Mouse (Mus musculus) skeletal muscle tissue, adult 2 months (tissue): ENCODE measurements at regions not wholly inside any gene's neighbourhood (a gene's known extent, or its start where the extent isn't known, plus 50 kb on each side); places are given as distances from the start of the nearest gene placed in this dataset.

Experiments
- DNase-seq: peaks from one replicate; pipeline ENCODE4 v3.0.0-alpha.2; 2012; ENCODE audit warnings: low read depth, low spot score

- no peak for DNase-seq
These were observed 213.5 kb downstream of the Cdh26 start for GRCm38 (mm10) chr2:178643841-178644240.

DNA sequence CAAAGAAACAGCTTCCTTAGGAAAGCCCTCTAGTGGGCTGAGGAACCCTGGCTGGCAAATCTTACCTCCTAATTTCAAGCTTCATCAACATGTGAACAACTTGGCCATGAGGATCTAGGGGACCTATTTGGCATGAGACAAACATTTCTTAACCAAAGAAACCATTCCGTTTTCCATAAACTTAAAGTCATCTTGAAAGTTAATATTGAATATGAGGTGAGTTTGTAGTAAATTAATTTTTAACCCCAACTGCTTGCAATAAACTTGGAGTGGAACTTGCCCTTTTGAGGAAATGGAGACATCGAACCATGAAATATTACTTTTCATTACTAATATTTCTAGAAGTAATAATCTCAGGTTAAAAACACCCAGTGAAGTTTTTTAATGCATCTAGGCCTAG is 229.7 kb downstream of the Cdh26 start:
- no peak for DNase-seq

GRCm38 (mm10) chr2:178662396-178662795 is 232.1 kb downstream of the Cdh26 start:
- no peak for DNase-seq

GRCm38 (mm10) chr2:178664977-178665376 is 234.6 kb downstream of the Cdh26 start:
- DNase-seq = peak; percentile 37

DNA sequence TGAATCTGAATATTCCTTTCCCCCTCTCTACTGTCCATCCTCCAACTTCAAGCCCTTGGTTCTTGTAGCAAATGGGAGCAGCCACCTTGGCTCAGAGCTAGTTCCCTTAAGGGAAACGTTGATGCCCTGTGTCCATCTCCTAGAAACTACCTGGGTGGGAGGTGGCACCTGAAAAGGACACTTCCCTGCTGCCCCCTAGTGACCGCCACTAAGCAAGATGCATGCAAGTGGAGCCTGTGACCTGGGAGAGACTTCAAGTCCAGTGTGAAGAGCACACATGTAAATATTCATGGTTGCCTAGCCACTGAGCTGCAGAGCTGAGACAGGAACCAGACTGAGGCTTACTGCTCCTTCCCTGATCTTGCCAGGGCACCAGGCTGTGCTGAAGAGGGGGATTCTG is 238.1 kb downstream of the Cdh26 start:
- no peak for DNase-seq

GRCm38 (mm10) chr2:178670952-178671351 is 240.6 kb downstream of the Cdh26 start:
- DNase-seq = no peak

DNA sequence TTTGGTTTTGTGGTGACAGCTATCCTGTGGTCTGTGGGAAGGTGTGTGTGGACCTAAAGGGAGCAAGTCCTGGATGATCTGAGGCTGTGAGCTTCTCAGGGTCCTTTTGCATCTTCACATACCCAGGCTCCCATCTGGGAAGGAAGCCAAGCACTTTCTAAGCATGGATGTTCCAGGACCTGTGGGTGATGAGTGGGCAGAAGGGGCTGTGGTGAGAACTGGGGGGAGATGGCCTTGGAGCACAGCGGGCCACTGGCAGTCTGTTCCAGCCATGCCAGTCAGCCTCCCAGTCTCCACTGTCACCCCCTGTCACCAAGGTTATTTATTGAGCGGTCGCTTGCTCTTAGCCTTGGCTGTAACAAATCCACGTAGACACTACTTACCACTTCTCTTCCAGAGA is 243.3 kb downstream of the Cdh26 start:
- no peak for DNase-seq

DNA sequence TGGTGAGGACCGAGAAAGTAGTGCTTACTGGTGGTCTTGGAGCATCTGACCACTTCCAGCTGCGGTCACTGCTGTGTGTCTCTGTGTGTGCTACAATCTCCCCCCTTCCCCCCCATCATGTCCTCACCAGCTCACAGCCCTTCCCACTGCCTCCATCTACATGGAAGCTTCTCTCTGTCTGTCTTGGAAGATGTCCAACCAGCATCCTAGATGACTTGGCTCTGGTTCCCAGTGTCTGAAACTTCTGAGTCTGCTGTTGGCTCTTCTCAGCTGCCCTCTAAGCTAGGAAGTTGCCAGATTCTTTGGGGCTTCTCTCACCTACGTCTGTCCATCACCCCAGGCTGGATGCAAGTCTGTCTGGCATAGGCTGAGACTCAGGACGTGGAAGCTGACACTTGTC is 244.3 kb downstream of the Cdh26 start:
- no peak for DNase-seq

- no peak for DNase-seq
These were observed 246.6 kb downstream of the Cdh26 start for GRCm38 (mm10) chr2:178676970-178677369.

DNA sequence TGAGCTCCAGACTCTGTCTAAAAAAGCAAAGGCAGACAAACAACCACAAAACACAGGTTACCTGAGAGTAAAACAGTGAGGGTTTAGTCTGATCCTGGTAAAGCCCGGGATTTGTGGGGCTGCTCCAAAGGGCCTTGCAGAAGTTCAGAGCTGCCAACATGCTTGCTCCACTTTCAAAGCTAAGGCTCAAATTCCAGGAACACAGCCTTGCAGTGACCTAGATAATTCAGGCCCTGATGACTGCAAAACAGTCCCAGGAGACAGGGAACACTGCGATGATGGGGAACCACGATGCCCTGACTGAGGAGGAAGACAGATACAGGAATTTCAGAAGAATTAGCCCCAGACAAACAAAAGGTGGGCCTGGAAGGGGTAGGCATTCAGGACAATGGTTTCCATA is 250.0 kb downstream of the Cdh26 start:
- peak; percentile 36 for DNase-seq

- DNase-seq = no peak
These were observed 254.0 kb downstream of the Cdh26 start for GRCm38 (mm10) chr2:178684026-178684958.

DNA sequence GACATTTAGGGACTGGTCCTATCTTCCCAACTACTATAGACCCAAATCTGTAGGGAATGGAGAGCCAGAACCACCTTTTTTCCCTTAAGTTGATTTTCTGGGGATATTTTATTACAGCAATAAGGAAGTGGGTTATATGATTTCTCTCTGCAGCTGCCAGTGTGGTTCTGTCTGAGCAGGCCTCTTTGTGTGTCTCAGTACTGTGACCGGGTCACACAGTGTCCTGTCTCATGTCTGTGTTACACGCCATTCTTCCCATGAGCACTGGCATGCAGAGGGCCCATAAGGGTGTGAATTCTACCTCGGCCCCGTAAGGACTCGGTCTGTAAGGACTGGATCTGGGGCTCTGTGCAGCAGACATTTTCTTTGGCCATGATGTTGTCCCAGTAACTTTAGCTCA is 254.9 kb downstream of the Cdh26 start:
- DNase-seq = no peak

DNA sequence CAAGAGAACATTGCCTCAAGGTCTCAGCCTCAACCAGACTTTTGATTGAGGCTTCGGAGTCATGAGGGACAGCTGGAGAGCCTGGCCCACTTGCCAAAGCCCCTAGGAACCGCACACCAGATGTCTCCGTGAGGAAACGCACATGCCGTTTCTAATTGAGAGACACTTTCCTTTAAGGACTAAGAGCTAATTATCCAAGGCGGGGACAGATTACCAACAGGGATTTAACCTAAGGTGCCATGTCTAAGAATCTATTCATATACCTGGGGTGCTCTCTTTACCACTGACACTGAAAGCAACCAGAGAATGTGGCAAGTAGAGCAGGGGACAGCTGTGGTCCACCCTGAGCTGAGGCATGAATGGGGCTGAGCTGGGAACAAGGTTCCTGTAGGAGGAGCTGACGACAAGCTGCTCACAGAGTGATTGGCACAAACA is 255.9 kb downstream of the Cdh26 start:
- no peak for DNase-seq

DNA sequence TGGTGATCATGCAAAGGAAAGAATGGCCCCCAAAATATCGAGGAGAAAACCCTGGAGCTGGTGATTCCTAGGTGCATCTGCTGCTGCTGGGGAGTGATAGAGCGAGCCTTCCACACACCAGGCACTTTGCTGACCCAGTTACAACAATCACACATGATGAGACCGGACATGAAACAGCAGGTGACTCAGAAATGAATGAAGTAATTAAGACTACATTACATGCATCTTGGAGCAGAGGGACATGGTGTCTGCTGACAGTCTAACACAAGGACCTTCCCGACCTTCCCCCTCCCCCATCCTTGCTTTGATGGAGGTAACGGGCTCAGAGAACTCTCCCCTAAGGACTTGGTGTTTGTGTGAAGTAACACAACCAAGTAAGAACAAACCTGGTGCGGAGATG is 258.3 kb downstream of the Cdh26 start:
- no peak for DNase-seq

- DNase-seq = no peak
These were observed 261.0 kb downstream of the Cdh26 start for GRCm38 (mm10) chr2:178691190-178691864.

DNA sequence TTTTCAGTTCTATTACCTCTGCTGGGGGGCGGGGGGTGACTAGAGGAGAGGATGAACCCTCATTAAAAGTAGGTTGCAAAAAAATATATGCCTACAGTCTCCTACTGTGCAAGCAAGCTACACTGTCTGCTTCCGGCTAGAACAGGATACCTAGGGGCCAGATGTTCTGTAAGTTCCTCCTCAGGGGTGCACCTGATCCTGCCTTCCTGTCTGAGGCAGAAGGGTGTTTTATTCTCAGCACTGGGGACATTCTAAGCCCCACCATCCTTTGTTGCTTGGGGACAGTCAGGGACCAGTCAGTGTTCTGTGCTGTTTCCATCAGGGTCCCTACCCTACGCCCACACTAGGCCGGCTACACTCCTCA is 261.5 kb downstream of the Cdh26 start:
- no peak for DNase-seq

DNA sequence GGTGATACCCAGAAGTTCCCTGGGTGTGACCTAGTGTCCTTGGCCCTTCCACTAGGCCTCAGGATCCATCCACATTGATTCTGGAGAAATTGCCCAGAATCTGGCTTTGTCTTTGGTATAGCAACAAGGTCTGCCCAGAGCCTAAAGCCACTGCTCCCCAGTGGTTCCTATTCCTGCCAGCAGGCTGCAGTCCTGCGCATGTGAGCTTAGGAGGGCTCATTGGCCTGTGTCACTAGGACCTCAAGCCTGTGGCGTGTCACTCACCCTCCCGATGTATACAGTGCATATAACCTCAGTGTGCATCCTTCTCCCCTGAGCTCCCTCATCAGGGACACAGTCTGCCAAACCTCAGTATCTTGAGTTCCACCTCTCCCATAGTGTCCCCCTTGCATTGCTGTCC is 261.9 kb downstream of the Cdh26 start:
- DNase-seq = no peak

DNA sequence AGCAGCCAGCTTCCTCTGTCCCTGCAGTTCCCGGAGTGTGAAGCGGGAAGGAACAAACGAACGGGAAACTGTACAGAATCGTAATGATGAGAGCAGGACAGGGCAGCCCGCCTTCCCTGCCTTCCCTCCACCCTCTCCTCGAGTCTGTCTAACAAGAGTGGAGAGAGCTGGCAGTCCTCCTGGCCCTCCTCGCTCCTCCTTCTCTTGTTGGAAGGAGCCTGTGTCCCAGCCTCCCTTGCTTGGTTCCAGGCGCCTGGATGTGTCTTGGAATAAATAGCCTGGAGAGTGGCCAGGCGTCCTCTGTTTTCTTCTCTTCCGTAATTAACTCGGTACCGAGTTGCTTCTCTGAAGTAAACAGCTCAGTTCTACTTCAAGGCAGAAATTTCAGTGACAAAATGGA is 268.3 kb downstream of the Cdh26 start:
- DNase-seq = peak; percentile 64

GRCm38 (mm10) chr2:178700825-178701224 is 270.5 kb downstream of the Cdh26 start:
- DNase-seq = no peak

GRCm38 (mm10) chr2:178704510-178704909 is 274.2 kb downstream of the Cdh26 start:
- no peak for DNase-seq

DNA sequence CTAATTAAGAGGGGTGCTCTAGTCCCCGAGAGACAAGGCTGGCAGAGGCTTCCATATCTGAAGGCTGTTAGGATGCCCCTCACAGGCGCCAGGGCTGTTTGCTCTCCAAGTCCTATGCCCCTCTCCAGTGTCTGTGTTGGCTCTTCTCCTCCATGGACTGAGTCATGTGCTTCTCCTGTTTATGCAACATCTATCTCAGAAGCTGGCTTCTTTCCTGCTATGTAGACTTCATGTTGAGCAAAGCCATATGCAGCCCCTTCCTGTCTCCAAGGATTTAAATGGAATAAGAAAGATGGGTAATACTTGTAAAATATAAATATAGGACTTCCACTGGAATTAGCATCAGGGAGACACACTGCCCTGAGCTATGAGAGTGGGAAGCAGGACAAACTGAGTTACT is 278.3 kb downstream of the Cdh26 start:
- DNase-seq = no peak

- DNase-seq = no peak
These were observed 279.0 kb downstream of the Cdh26 start for GRCm38 (mm10) chr2:178709192-178709881.
